Mouse (Mus musculus): ENCODE measurements around the gene Dusp2. TPM values are rescaled to one million over a fixed set of nuclear protein-coding genes. Genes with fewer than 3 reads are reported as not detected.
"Not testable (repeated sequence)": the region's sequence is repeated elsewhere in the genome, so short reads cannot be mapped to it uniquely, and the experiment has no call there.

Gene Dusp2
- polyA plus RNA-seq (2016; fragmentation: Nextera tagmentation; extraction: Ambion mirVana), result 3.9 and 4.8 TPM in 2 replicates

GRCm38 (mm10) chr2:127335767-127336496 is at the start of gene Dusp2:
Gene Dusp2 (plus strand): TSS chr2:127336159.
- ATAC-seq (ENCODE audit: low FRiP score), result peak; percentile 74
- Histone ChIP-seq H3K27me3 (peaks cover 61% of the 10 kb centered on the region), H3K27ac (no peak within 1 kb of the TSS; the same call in 1 of the 2 replicates), H3K4me1 (peaks cover 11% of the 10 kb centered on the region), H3K9me3 (no peaks in the 10 kb centered on the region), H3K36me3 (replicated peaks) (no peaks in the 10 kb centered on the region), H3K4me3 (replicated peaks) (peak within 1 kb of the TSS; percentile 51), H3K4me2 (peak within 1 kb of the TSS; percentile 88), H3K9ac (peak within 1 kb of the TSS; percentile 59)
- WGBS, result under 1% methylated on average over 59 of the region's 76 CpGs

DNA sequence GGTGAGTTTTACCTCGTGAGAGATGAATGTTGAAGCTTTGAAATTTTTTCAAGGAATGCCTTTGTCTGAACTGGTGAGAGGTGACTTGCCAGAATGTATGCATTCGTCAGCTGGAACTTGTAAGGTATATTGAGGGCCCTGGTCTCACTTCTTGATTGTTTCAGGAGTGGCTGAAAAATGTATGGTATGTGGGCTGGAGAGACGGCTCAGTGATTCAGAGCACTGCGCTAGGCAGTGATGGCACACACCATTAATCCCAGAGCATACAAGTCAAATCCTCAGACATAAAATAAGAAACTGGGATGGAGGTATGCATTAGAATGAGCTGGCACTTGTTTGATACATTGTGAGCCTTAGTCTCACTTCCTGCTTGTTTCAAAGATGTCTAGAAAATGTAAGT is 43.7 kb upstream of the Dusp2 start:
- no peak overlapping the region for H3K9ac ChIP-seq
- ATAC-seq (ENCODE audit: low FRiP score), result no peak
- H3K36me3 ChIP-seq (replicated peaks), result peaks cover 73% of the 10 kb centered on the region

DNA sequence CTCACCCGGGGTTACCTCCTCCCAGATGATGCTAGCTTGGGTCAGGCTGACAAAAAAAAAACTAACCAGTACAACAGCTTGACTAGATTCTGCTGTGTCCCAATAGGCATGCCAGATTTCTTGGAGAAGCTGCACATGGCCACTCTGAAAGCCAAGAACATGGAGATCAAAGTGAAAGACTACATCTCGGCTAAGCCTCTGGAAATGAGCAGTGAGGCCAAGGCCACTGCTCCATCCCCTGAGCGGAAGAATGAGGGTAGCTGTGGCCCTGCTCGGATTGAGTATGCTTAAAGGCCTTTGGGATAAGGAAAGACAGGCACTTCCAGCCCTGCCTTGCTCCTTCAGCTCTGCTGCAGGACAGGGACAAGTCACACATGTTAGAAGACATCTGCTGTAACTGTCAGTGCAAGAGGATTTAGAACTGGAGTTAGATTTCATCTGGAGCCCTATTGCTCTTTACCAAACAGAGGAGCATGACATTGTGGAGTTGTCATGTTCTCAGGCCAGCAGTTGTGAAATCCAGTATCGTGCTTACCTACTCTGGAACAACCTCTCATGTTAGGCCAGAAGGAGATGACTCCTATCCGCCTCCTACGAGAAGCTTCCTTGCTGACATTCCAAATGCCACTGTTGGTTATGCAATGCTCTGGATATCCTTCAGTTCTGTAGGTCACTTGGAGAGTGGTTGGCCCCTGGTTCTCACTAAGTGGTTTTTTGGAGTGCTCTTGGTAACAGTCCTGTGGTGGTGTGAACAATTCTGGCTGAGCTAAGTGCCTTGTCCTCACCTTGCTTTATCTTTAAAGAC is 38.8 kb upstream of the Dusp2 start:
- WGBS, result 95% methylated on average over 7 of the region's 7 CpGs
- H3K36me3 ChIP-seq (replicated peaks), result peaks cover 88% of the 10 kb centered on the region

More for the DNA sequence above, 43.7 kb upstream of the Dusp2 start:
- Histone ChIP-seq H3K9me3 (no peaks in the 10 kb centered on the region), H3K27me3 (no peaks in the 10 kb centered on the region), H3K4me3 (replicated peaks) (no peak overlapping the region), H3K4me2 (no peak overlapping the region), H3K4me1 (no peaks in the 10 kb centered on the region), H3K27ac (no peak overlapping the region)
- 83% methylated on average over 4 of the region's 4 CpGs for WGBS

GRCm38 (mm10) chr2:127298056-127298455 is 37.9 kb upstream of the Dusp2 start:
- Histone ChIP-seq H3K27me3 (no peaks in the 10 kb centered on the region), H3K36me3 (replicated peaks) (peaks cover 82% of the 10 kb centered on the region), H3K4me1 (no peaks in the 10 kb centered on the region), H3K9me3 (no peaks in the 10 kb centered on the region), H3K27ac (no peak overlapping the region), H3K9ac (no peak overlapping the region), H3K4me3 (replicated peaks) (no peak overlapping the region), H3K4me2 (no peak overlapping the region)
- ATAC-seq (ENCODE audit: low FRiP score), result no peak
- 100% methylated on average over 1 of the region's 1 CpGs for WGBS

More for the DNA sequence above, 38.8 kb upstream of the Dusp2 start:
- H3K27ac ChIP-seq, result no peak overlapping the region
- no peak for ATAC-seq (ENCODE audit: low FRiP score)
- no peaks in the 10 kb centered on the region for H3K9me3 ChIP-seq
- H3K4me2 ChIP-seq, result no peak overlapping the region
- H3K4me1 ChIP-seq, result no peaks in the 10 kb centered on the region
- H3K4me3 ChIP-seq (replicated peaks), result no peak overlapping the region
- no peak overlapping the region for H3K9ac ChIP-seq
- no peaks in the 10 kb centered on the region for H3K27me3 ChIP-seq

DNA sequence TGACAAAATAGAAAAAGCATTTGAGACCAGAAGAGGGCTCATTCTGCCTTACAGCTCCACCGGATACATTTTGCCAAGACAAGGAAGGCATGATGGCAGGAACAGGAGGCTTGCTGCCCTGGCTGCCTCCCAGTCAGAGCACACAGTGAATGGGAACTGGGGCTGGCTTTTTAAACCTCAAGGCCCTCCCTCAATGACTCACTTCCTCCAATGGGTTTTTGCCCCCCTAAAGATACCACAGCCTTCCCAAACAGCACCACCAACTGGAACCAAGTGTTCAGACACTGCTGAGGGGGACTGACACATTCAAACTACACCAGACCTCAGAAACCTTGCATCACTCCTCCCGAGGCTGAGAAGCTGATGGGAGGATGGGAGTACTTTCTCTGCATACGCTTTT is 35.3 kb upstream of the Dusp2 start:
- WGBS, result 94% methylated on average over 3 of the region's 3 CpGs
- Histone ChIP-seq H3K4me3 (replicated peaks) (no peak overlapping the region), H3K4me1 (no peaks in the 10 kb centered on the region), H3K36me3 (replicated peaks) (peaks cover 58% of the 10 kb centered on the region), H3K9ac (no peak overlapping the region), H3K9me3 (no peaks in the 10 kb centered on the region), H3K27ac (no peak overlapping the region), H3K4me2 (no peak overlapping the region), H3K27me3 (no peaks in the 10 kb centered on the region)
- ATAC-seq (ENCODE audit: low FRiP score), result no peak

DNA sequence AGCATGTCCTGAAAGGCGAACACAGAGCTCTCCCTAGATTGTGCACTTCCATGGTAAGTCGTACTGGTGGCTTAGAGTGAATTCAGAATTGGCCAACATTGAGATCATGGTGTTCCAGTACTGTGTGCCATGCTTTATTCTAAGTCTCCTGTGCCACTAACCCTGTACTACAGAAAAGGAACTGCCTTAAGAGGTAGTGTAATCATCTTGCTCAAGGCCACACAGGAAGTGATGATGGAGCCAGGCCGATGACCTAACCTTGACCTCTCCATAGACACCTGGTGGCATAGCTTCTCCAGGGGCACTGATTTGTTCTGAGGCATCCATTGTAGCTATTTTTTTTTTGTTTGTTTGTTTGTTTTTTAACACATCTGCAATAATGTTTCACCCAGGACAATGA is 34.1 kb upstream of the Dusp2 start:
- WGBS, result 94% methylated on average over 3 of the region's 3 CpGs
- ATAC-seq (ENCODE audit: low FRiP score), result no peak

GRCm38 (mm10) chr2:127304192-127304591 is 31.8 kb upstream of the Dusp2 start:
- H3K36me3 ChIP-seq (replicated peaks), result peaks cover 24% of the 10 kb centered on the region
- H3K4me1 ChIP-seq; ATAC-seq (ENCODE audit: low FRiP score); H3K27me3 ChIP-seq; H3K9me3 ChIP-seq; H3K27ac ChIP-seq; H3K4me3 ChIP-seq (replicated peaks); H3K9ac ChIP-seq; H3K4me2 ChIP-seq: not testable (repeated sequence)
- WGBS, result 93% methylated on average over 4 of the region's 4 CpGs

More for the DNA sequence above, 34.1 kb upstream of the Dusp2 start:
- Histone ChIP-seq H3K9me3 (no peaks in the 10 kb centered on the region), H3K36me3 (replicated peaks) (peaks cover 46% of the 10 kb centered on the region), H3K4me3 (replicated peaks) (no peak overlapping the region), H3K4me2 (no peak overlapping the region), H3K27ac (no peak overlapping the region), H3K4me1 (no peaks in the 10 kb centered on the region), H3K9ac (no peak overlapping the region), H3K27me3 (no peaks in the 10 kb centered on the region)

GRCm38 (mm10) chr2:127304609-127305210 is 31.2 kb upstream of the Dusp2 start:
- Histone ChIP-seq H3K27me3 (no peaks in the 10 kb centered on the region), H3K36me3 (replicated peaks) (peaks cover 19% of the 10 kb centered on the region), H3K4me1 (no peaks in the 10 kb centered on the region), H3K4me3 (replicated peaks) (no peak overlapping the region), H3K9ac (no peak overlapping the region), H3K27ac (no peak overlapping the region), H3K4me2 (no peak overlapping the region), H3K9me3 (no peaks in the 10 kb centered on the region)
- WGBS, result 86% methylated on average over 3 of the region's 3 CpGs
- no peak for ATAC-seq (ENCODE audit: low FRiP score)

DNA sequence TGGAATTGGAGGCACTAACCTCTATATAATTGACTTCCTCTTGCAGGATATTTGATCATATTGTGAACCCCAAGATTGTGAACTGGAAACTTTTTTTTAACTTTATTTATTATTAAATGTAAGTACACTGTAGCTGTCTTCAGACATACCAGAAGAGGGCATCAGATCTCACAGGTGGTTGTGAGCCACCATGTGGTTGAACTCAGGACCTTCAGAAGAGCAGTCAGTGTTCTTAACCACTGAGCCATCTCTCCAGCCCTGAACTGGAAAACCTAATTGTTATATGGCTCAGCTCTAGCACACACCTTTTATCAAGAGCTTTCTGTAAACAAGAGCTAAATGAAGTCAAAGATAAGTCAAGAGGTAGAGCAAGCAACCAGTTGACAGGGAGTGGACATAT is 29.8 kb upstream of the Dusp2 start:
- H3K9me3 ChIP-seq, result no peaks in the 10 kb centered on the region
- H3K36me3 ChIP-seq (replicated peaks), result peaks cover 6% of the 10 kb centered on the region
- no peak overlapping the region for H3K4me2 ChIP-seq
- H3K27me3 ChIP-seq, result no peaks in the 10 kb centered on the region
- no peak overlapping the region for H3K27ac ChIP-seq
- no peak overlapping the region for H3K9ac ChIP-seq
- H3K4me3 ChIP-seq (replicated peaks), result no peak overlapping the region
- H3K4me1 ChIP-seq, result no peaks in the 10 kb centered on the region
- no peak for ATAC-seq (ENCODE audit: low FRiP score)

- no peaks in the 10 kb centered on the region for H3K36me3 ChIP-seq (replicated peaks)
- WGBS, result 45% methylated on average over 3 of the region's 3 CpGs
- no peak overlapping the region for H3K9ac ChIP-seq
- H3K27ac ChIP-seq, result no peak overlapping the region
- no peak overlapping the region for H3K4me3 ChIP-seq (replicated peaks)
- ATAC-seq (ENCODE audit: low FRiP score), result no peak
- no peaks in the 10 kb centered on the region for H3K9me3 ChIP-seq
- H3K4me2 ChIP-seq, result no peak overlapping the region
- no peaks in the 10 kb centered on the region for H3K4me1 ChIP-seq
- no peaks in the 10 kb centered on the region for H3K27me3 ChIP-seq
Observed at GRCm38 (mm10) chr2:127307179-127307578, 28.8 kb upstream of the Dusp2 start.

DNA sequence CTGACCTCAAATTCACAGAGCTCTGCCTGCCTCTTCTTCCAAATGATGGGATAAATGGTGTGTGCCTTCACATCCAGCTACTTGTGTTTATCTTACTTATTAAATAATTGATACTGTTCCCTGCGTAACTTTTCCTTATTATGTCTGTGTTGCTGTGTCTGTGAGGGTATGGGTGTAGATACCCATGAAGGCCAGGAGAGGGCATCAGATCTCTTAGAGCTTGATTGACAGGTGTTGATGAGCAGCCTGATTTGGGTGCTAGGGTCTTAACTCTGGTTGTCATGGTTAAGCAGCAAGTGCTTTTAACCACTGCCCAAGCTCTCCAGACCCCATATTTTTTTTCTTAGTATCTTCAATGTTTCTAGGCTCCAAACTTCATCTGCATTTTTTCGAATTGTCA is 27.3 kb upstream of the Dusp2 start:
- H3K9ac ChIP-seq, result no peak overlapping the region
- no peaks in the 10 kb centered on the region for H3K9me3 ChIP-seq
- no peaks in the 10 kb centered on the region for H3K4me1 ChIP-seq
- no peak overlapping the region for H3K4me3 ChIP-seq (replicated peaks)
- H3K36me3 ChIP-seq (replicated peaks), result no peaks in the 10 kb centered on the region
- WGBS, result 91% methylated on average over 2 of the region's 2 CpGs
- no peaks in the 10 kb centered on the region for H3K27me3 ChIP-seq
- no peak overlapping the region for H3K27ac ChIP-seq
- no peak overlapping the region for H3K4me2 ChIP-seq
- ATAC-seq (ENCODE audit: low FRiP score), result no peak

DNA sequence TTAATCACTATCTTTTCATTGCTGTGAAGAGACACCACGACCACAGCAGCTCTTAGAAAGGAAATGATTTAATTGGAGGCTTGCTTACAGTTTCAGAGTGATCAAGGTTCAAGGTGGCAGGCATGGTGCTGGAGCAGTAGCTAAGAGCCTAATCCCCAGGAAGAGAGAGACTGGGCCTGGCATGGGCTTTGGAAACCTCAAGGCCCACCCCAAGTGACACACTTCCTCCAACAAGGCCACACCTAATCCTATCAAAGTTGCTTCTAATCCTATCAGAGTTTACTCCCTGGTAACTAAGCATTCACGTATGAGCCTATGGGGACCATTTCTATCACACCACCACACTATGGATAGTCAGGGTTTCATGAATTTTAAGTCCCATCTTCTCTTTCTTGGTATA is 25.7 kb upstream of the Dusp2 start:
- Histone ChIP-seq H3K9me3 (no peaks in the 10 kb centered on the region), H3K27me3 (no peaks in the 10 kb centered on the region), H3K27ac (no peak overlapping the region), H3K36me3 (replicated peaks) (no peaks in the 10 kb centered on the region), H3K4me3 (replicated peaks) (no peak overlapping the region), H3K4me2 (no peak overlapping the region), H3K9ac (no peak overlapping the region), H3K4me1 (no peaks in the 10 kb centered on the region)
- no peak for ATAC-seq (ENCODE audit: low FRiP score)
- 53% methylated on average over 2 of the region's 2 CpGs for WGBS

Data from forebrain, embryonic 12.5 days (tissue).